Mouse (Mus musculus) thymus, adult 18-20 months (tissue): ENCODE measurements around the gene Crxos.
A peak's percentile ranks its signal among the peaks of the same experiment; 100 is the strongest.
"Not testable (repeated sequence)": the region's sequence is repeated elsewhere in the genome, so short reads cannot be mapped to it uniquely, and the experiment has no call there.

Experiments
- DNase-seq, 2 experiments: peaks; one replicate each; pipeline ENCODE4 v3.0.0; 2022; ENCODE audit warnings: mixed read lengths in 2 of 2

The Crxos gene

GRCm38 (mm10) chr7:15882317-15882716 lies at the start of gene Crxos:
Gene Crxos, plus strand, starts transcription at chr7:15882617.
- no peak for DNase-seq

GRCm38 (mm10) chr7:15839578-15839977 lies 42.8 kb upstream of the Crxos start, which contains the start of gene Obox6:
Gene Obox6, minus strand, starts transcription at chr7:15839678.
- no peak for DNase-seq

DNA sequence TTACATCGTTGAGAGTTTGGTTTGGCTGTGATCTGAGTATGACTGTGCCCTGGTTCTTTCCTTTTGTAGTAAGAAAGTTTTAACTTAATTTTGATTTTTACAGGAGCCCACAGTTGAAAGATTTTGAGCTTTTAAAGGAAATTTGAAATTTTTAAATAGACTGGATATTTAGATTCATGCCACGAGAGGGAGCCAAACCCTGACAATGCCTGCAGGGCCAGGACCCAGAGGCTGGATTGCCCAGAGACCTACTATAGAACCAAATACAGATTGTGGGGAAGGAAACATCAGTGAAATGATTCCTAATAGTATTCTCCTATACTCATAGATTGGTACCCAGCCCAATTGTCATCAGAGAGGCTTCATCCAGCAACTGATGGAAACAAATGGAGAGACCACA lies 22.8 kb upstream of the Crxos start:
- no peak for DNase-seq

DNA sequence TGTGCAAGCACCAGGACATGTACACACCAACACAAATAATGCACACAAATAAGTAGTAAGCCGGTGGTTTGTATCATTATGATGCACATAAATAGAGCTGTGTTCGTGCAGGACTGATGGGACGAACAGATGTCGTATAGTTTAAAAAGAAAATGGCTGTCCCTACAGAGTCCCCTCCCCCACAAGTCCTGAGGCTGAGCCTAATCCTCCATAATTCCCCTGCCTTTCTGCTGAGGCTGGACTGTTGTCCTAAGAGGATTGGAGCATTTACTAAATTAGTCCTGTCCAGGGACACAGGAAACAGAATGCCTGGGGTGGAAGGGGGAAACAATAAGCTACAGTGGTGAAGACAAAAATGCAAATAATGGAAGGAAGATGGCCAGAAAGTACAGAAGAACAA lies 18.3 kb upstream of the Crxos start:
- DNase-seq: no peak

DNA sequence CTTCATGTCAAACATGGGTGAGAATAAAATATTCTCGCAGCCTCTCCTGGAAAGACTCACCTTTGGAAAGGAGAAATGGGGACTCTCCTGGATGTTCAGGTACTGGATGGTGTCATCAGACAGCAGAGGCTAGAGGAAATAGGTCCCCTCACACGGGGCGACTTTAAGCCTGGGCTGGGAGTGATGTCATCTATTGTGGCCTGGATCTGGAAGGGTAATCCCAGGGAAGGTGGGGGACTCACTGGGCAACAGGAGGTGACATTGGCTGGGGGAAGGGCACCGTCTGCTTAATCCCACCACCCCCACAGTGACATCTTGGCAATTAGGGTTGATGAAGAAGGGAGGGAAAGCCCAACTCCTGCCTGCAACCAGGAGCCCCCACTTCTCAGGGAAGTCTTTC lies 2.7 kb upstream of the Crxos start, which contains the start of gene Crx:
Gene Crx (minus strand): TSS at position 213 of the 400 bp plus-strand sequence.
- no peak for DNase-seq

DNA sequence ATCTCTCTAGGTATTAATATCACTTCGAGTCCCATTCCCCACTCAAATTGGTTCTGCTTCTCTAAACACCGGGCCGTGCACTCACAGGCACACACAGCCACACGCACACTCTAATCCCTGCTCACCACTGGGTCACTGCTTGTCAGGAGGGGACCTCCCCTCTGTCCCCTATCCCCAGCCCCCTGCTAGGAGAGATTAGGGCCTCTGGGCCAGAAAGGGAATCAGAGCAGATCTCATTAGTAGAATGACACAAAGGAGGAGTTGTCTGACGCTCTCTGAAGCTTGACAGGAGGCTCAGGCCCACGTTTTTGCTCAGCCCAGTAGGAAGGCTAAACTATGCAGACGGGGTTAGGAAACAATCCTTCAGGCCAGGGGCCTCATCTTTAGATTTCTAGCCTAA lies 1.0 kb upstream of the Crxos start:
- no peak for DNase-seq

- DNase-seq: no peak
These were observed 586 bp upstream of the Crxos start for GRCm38 (mm10) chr7:15881831-15882230.

DNA sequence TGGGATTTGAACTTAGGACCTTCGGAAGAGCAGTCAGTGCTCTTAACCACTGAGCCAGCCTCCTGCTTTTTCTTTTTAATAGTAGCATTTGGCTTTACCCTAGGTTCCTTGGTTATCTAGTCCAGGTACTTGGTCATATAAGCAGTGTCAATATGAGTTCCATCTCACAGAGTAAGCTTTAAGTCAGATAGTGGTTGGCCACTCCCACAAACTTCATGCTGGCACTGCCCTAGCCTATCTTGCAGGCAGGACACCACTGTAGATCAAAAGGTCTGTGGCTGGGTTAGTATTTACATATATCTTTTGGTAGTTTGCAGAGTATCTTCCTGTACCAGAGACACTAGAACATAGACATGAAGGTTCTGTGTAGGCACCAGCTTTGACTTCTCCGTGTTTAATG lies 1.7 kb downstream of the Crxos start:
- DNase-seq: no peak

DNA sequence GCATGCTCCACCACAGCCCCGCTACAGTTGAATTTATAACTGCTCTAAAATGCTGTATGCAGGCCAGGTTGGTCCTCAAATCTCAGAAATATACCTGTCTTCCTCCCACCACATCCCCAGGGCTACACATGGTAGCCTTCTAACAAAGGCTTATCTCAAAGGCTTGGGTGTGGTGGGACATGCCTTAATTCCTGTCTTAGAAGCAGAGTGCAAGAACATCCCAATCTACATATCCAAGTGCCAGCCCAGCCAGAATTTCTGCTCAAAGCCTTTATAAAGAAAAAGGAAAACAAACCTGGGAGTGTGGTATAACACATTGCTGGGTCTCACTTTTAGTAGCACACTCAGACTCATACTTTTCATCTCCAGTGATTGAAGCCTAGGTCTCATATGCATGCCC lies 11.8 kb downstream of the Crxos start:
- DNase-seq: no peak

GRCm38 (mm10) chr7:15901366-15902048 lies 19.1 kb downstream of the Crxos start:
- DNase-seq: no peak

DNA sequence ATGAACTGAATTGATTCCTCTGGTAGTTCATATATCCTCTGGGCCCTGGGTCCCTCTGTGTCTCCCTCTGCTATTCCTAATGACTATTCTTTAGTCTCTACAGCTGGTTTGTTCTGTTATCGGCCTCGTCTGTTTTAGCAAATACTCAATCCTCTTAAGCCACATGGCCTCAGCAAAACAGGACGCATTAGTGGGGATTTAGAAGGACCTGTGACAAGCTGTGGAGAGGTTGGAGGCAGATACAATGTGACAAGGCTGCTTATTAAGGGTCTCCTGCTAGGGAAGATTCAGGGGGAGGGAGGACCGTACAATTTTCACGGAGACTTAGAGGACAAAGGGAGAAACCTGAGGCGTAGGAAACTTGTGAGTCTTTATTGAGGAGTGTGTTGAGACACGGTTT lies 23.4 kb downstream of the Crxos start:
- DNase-seq: no peak

DNA sequence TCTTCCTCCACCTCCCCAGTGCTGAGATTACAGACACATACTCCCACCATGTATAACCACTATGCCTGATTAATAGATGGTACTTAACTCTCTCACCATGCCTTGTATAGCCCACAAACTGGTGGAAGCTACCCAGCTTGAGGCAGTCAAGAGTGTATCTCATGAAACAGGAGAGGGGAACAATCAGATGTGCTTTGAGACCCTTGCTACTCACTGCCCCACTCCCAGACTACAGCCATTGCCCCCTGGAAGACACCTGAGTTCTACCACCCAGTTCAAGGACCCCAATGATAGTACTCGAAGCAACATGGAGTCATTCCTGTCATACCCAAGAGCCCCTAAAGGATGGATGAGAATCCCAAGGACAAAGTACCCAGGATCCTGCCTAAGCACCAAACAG lies 24.2 kb downstream of the Crxos start:
- no peak for DNase-seq

DNA sequence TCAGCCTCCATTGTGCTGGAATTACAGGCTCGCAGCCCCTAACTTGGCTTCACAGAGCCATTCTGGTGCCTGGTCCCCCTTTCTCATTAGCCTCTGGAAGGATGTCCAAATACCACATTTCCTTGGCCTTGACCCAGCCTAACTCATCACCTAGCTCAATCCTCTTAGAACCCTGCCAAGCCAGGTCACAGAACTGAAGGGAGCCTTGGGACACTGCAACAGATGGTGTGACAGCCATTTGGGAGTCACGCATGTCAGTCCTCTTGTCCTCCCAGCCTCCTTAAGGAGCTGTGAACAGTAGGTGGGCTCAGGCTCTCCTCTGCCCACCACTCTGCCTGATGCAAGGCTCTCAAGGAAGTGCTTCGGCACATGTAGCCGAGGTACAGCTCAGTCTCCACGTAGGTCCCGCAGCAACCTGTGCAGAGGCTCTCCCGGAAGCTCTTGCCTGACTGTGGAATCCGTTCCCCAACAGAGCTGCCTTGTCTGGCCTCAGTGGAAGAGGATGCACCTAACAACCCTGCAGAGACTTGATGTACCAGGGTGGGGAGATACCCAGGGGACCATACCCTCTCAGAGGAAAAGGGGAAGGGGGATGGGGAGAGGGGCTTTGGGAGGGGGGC lies 25.7 kb downstream of the Crxos start:
- DNase-seq: no peak

DNA sequence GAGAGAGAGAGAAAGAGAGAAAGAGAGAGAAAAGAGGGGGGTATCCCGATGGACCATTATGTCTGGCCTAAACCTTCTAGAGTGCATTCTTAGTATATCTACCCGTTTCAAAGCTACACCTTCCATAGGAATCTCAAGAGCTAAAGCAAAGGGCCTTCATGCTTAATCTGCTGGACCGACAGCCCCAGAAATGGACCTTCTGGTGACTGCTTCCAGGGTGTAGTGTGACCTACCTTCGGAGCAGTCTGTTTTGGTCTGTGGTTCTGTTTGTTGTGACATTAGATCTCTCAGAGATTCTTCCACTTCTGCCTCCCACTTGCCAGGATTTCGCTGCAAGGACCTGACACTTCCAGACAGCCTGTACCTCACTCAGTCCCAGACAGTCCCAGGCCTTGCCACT lies 28.1 kb downstream of the Crxos start:
- no peak for DNase-seq

GRCm38 (mm10) chr7:15912183-15912582 lies 29.8 kb downstream of the Crxos start:
- DNase-seq: peak; percentile 27 to 47

- no peak for DNase-seq
These were observed 31.8 kb downstream of the Crxos start for GRCm38 (mm10) chr7:15914252-15914651.

GRCm38 (mm10) chr7:15914751-15915150 lies 32.3 kb downstream of the Crxos start:
- DNase-seq: no peak

DNA sequence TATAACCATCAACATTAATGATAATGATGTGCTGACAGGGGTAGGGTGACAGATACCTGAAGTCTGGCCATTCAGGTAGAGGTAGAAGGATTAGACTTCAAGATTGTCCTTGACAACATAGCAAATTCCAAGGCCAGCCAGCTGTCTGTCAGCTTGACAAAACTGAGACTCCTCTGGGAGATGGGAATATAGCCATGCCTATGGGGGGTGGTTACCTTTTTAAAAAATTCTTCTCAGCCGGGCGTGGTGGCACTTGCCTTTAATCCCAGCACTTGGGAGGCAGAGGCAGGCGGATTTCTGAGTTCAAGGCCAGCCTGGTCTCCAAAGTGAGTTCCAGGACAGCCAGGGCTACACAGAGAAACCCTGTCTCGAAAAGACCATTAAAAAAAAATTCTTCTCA lies 33.3 kb downstream of the Crxos start:
- DNase-seq: not testable (repeated sequence)

DNA sequence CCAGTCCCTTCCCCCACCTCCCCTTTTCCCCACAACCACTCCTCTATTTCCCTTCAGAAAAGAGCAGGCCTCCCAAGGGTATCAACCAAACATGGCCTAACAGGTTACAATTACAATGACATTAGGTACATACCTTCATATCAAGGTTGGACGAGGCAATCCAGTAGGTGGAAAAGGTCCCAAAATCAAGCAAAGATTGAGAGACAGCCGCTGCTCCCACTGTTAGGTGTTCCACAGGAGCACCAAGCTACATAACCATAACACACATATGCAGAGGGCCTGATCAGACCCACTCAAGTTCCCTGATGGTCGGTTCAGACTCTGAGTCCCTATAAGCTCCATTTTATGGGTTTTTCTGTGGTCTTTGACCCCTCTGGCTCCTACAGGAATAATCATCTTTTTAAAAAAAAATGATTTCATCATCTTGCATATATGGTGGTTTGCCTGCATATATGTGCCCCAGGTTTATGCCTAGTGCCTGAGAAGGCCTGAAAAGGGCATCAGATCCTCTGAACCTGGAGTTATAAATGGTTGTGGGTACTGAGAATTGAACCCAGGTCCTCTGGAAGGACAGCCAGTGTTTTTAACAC lies 33.8 kb downstream of the Crxos start:
- no peak for DNase-seq

DNA sequence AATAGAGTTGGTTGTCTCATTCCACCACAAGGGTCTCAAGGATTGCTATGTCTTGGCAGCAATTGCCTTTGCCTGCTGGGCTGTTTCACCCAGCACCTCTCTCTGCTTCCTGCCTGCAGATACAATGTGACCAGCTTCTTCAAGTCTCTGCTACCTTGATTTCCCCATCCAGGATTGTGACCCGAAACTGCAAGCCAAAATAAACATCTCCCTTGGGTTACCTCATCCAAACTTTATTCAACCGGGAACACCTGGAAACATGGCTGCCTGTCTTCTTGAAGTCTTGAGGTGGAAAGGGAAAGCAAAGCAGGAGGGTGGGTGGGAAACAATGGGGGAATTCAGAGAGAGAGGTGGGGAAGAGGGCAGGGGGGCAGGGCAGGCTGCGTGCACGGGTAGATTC lies 34.6 kb downstream of the Crxos start:
- DNase-seq: no peak

- no peak for DNase-seq
These were observed 36.0 kb downstream of the Crxos start for GRCm38 (mm10) chr7:15918371-15918770.

GRCm38 (mm10) chr7:15919947-15920346 lies 37.5 kb downstream of the Crxos start:
- no peak for DNase-seq

DNA sequence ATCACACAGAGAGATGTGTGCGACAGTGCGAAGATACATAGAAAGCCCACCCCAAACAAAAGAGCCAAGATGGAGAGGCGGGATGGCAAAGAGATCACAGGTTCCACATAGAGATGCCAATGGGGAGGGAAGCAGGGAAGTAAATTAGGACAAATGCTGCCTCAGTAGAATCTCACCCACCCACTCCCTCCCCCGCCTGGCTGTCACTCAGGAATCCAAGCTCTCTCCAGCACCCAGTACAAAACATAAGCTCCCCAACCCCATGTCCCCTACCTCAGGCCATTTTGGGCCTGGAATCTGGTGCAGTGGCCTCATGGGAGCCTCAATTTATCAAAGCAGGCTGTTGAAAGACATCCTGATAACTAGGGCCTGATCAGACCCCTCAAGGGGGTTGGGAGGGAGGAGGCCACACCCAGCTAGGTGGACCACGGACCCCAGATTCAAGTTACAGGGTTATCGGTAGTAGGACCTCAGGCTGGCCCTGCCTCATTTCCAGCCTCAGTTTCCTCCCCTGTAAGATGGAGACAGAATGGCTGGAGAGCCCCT lies 38.3 kb downstream of the Crxos start:
- DNase-seq: no peak

- peak; percentile 20 to 53 for DNase-seq
These were observed 39.4 kb downstream of the Crxos start for GRCm38 (mm10) chr7:15921796-15922195.
